Mouse (Mus musculus): Measurements from ENCODE around the gene Ndufb6.
"Not testable (repeated sequence)": the region's sequence is repeated elsewhere in the genome, so short reads cannot be mapped to it uniquely, and the experiment has no call there.

Gene Ndufb6

GRCm38 (mm10) chr4:40279276-40279900 lies at the start of gene Ndufb6:
TSS of gene Ndufb6 (minus strand) at chr4:40279421.
- DNase-seq: peak; percentile 92 to 96

DNA sequence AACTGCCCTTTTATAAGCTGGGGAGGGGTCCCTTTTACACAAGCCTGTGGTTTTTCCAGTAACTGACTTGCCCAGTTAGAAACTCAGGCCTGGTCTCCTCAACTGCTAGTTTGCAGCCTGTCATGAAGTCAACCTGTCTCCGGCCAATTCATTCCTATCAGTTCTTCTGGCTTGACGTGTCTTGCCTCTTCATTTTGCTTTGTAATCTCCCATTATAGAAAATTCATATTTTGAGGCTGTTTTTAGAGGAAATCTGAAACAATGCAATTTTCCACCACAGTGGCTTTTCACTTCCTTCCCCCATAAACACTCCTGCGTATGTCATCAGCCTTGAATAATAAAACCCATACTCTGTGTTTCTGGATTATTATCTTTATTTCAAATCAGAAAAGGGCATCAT lies 47.9 kb upstream of the Ndufb6 start:
- no peak for DNase-seq

DNA sequence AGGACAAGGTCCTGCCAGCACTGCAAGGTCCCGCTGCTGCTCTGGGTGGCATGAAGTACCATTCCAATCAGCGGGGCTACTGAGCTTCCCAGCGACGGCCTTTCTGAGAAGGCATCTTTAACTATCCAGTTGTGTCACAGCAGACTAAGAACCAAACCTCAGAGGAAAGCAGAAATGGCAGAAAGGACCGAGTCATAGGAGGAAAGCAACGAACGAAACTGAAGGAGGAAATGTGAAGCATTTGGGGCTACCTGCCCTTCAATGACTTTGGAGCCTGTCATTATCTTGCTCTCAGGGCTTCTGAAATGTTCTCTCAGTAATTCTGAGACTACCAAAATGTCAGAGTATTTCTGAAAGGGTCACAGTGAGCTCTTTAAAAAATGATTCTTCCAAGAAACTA lies 45.4 kb upstream of the Ndufb6 start:
- DNase-seq: no peak

DNA sequence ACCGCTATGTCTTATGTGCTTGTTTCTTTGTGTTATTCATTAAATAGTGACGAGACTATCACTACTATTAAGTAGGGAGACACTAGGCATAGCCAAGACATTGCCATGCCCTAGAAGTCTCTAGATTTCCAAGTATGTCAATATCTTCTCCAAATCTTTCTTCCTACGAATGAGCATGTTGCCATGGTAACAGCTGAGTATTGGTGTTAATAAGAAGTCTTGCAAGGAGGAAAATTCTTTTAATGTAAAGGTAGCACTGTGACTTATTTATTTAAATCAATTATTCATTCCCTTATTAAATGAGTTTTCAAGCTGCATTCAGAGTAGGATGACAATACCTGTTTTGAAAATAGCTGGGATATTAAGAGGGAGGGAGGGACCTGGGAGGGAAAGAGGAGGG lies 38.2 kb upstream of the Ndufb6 start:
- no peak for DNase-seq

DNA sequence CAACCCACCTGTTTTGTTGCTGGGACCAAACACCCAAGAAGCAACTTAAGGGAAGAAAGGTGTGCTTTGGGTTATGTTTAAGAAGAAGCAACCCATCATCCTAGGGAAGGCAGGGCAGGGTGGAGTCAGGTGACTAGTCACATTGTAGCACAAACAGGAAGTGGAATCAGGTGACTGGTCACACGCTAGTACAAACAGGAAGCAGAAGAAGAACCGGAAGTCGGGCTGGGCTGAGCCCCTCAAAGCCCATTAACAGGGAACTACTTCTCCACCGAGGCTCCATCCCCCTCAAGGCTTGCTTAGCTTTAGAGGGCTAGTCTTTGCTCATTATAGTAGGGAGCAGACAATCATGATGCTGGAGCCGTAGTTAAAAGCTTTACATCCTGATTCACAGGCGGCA lies 33.8 kb upstream of the Ndufb6 start:
- no peak for DNase-seq

- no peak for DNase-seq
Observed at GRCm38 (mm10) chr4:40312213-40312612, 33.0 kb upstream of the Ndufb6 start.

GRCm38 (mm10) chr4:40310796-40311383 lies 31.7 kb upstream of the Ndufb6 start:
- DNase-seq: no peak

DNA sequence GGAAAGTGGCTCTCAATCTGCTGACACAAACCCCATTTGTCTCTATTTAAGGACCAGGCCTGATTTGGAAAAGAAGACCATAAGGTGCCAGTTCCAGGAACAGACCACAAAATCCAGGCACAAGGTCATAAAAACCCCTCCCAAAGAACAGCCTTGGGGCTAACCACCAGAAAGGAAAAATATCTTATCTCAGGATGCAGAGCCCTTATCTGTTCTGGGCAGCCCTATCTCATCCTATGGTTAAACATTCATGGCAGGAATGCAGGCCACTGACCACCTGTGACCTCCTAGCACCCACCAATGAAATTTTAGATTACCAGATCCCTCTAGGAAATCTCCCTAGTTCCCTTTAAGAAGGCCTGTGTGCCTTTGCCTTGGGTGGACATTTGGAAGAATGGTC lies 30.5 kb upstream of the Ndufb6 start:
- DNase-seq: no peak

DNA sequence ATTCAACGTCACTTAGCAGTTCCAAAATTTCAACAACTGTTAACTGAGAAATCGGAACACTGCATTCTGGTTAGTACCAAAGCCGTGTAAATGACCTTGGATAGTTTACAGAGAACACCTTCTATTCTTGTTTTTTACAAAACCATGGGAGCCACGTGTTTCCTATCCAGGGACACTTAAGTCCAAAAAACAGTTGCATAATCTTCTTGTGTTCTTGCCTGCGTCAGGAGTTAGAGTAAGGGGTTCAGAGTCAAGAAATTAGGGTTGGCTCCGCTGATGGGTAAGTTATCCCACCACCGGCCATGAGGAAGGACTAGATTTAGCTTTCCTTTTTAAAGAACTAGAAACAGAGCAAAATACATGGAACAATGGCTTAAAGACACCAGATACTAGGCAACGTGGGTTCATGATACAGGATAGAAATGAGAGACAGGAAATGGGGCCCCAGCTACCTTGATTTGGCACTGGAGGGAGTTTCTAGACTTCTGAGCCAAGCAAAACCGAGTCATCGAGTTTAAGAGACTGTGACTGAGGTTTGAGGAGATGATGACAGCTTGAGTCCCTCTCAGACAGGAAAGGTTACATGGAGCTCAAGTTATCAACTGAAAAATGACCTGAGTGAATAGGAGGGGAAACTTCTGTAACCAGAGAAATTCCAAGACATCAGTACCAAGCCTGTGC lies 23.4 kb upstream of the Ndufb6 start:
- DNase-seq: no peak

- DNase-seq: peak; percentile 71 to 75
Observed at GRCm38 (mm10) chr4:40301076-40301789, 22.0 kb upstream of the Ndufb6 start.

DNA sequence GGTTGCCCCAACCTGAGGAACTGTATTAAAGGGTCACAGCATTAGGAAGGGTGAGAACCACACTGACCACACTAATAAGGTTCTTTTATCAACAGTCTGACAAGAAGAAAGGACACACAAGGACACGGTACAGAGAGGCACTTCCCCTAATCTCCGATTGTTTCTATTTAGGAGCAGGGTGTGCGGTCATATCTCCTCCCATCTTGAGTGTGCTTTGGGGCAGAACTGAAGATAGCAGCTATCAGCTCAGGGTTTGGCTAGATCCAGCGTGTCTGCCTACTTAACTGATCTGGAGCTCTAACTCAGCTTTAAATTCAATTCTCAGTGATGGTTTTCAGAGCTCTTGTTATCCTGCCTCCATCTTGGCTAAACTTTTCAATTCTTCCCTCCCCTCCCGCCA lies 19.9 kb upstream of the Ndufb6 start:
- no peak for DNase-seq

GRCm38 (mm10) chr4:40291511-40291910 lies 12.3 kb upstream of the Ndufb6 start:
- not testable (repeated sequence) for DNase-seq

GRCm38 (mm10) chr4:40289046-40289445 lies 9.8 kb upstream of the Ndufb6 start:
- no peak for DNase-seq

GRCm38 (mm10) chr4:40287415-40287814 lies 8.2 kb upstream of the Ndufb6 start:
- no peak for DNase-seq

DNA sequence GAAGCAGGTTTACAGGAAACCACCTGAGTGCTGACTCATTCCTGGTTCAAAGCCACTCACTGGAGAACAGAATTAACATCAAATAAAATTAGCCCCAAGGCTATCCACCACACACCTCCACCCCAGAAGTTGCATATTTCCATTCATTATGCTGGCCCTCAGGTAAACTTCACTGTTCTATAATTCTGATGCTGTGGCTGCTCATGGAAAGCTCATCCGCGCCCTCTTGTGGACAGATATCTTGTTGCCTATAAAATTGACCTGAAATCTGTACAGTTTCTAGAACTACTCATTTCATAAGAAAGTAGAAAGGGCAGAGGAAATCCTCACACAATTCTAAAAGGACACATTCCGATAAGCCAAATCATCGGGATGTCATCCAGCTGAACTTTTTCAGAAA lies 6.4 kb upstream of the Ndufb6 start:
- DNase-seq: peak; percentile 59 to 73

DNA sequence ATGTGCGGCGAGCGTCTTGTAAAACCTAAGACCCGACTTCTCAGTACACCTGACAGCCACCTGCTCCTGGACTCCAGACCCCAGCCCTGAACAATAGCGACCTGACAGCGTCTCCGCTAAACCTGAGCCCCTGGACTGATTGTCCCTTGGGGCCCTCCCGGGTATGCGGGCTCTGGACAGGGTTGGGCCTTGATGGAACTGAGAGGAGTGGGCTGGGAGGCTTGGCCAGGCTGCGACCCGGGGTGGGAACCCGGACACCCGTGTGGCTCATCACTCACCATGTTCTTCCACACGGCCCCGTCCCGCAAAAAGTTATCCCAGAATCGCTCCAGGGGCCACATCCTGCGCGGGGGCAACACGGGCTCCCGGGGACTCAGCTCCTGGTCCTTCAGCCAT lies 343 bp downstream of the Ndufb6 start:
- no peak for DNase-seq

- DNase-seq: peak; percentile 92 to 98
Observed at GRCm38 (mm10) chr4:40269430-40270032, 9.7 kb downstream of the Ndufb6 start, which contains the start of the genes Smim27 and Topors. TSS of gene Smim27 (plus strand) at chr4:40269579. TSS of gene Topors (minus strand) at chr4:40269850.

DNA sequence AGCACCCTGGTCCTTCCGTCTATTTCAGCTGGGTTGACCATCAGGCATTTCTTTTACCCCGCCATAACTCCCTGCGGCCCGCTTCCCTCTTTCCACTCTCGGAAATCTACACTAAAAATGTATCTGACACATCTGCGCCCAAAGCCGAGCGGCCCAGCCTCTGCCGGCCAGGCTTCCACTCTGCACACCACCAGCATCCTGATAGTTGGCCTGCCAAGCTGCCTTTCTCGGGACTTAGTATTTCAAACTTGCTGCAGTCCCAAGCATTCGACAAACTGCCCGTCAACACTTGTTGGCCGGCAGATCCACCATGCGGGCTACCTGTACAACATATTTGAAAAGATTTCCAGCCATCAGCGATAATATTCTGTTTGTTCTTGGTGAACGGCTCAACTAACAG lies 10.4 kb downstream of the Ndufb6 start:
- DNase-seq: peak in 1 of 2 experiments; percentile 17

GRCm38 (mm10) chr4:40268204-40268813 lies 10.9 kb downstream of the Ndufb6 start:
- peak; percentile 82 to 86 for DNase-seq

DNA sequence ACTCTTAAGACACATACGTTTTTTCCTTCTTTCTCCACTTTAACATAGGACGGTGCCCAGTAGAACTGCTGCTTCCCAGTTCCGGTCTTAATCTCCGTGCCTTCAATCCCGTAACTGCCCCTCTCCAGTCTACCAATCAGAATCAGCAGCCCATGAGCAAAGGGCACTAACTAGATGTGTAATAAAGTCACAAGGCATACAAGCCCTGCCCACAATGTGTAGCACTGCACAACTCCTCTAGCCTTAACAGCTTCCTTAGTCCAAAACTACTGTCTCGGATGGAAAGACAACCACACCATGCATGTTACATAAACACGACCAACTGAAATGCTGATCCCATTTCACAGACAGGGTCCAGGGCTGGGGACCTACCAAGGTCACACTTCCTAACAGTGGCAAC lies 11.5 kb downstream of the Ndufb6 start:
- no peak for DNase-seq

- no peak for DNase-seq
Observed at GRCm38 (mm10) chr4:40264321-40264720, 14.9 kb downstream of the Ndufb6 start.

- DNase-seq: no peak
Observed at GRCm38 (mm10) chr4:40254385-40255103, 24.7 kb downstream of the Ndufb6 start.
